Mouse (Mus musculus) bone marrow macrophage, adult 2 months (primary cell): Measurements from ENCODE around the gene Bpifb6.

ENCODE experiments used
- CTCF ChIP-seq: IDR thresholded peaks from 2 replicates; pipeline ENCODE4 v1.5.1; 2012; ENCODE audit warnings: low read depth, mild to moderate bottlenecking, low read length, moderate library complexity
- POLR2A ChIP-seq: IDR thresholded peaks from 2 replicates; pipeline ENCODE4 v1.6.1; 2012; ENCODE audit warnings: mild to moderate bottlenecking, low read depth, low read length, borderline replicate concordance

DNA sequence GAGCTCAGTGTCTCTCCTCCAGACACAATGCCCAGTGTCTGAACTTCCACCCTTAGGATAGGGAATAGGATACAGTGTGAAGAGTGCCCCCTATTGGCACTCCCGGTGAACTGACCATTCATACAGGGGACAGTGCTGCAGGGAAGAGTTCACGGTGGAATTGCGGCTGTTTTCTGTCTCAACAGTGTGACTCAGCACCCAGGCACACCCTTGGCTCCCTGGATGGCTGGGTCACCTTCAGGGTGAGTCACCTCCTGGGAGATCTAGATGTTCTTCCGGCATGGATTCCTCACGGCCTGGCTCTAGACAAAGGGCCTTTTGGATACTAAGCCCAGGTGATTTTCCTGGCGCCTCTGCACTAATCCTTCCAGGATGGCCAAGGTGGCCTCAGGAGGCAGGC, 35.2 kb downstream of the Bpifb6 start:
- no peak for TF ChIP-seq CTCF
- TF ChIP-seq POLR2A = no peak
